Mouse (Mus musculus): ENCODE measurements at regions not wholly inside any gene's neighbourhood (a gene's known extent, or its start where the extent isn't known, plus 50 kb on each side); places are given as distances from the start of the nearest gene placed in this dataset.

- no peak for DNase-seq (ENCODE audit: low read depth, low spot score)
These were observed 194.6 kb upstream of the Bcl6 start for GRCm38 (mm10) chr16:24183216-24183615.

- peak; percentile 39 for DNase-seq (ENCODE audit: low read depth, low spot score)
These were observed 192.7 kb upstream of the Bcl6 start for GRCm38 (mm10) chr16:24181388-24181787.

- no peak for DNase-seq (ENCODE audit: low read depth, low spot score)
These were observed 192.0 kb upstream of the Bcl6 start for GRCm38 (mm10) chr16:24180666-24181065.

GRCm38 (mm10) chr16:24177564-24177963 is 188.9 kb upstream of the Bcl6 start:
- no peak for DNase-seq (ENCODE audit: low read depth, low spot score)

- DNase-seq (ENCODE audit: low read depth, low spot score) = no peak
These were observed 188.5 kb upstream of the Bcl6 start for GRCm38 (mm10) chr16:24177131-24177530.

GRCm38 (mm10) chr16:24176057-24176456 is 187.4 kb upstream of the Bcl6 start:
- no peak for DNase-seq (ENCODE audit: low read depth, low spot score)

GRCm38 (mm10) chr16:24175235-24175760 is 186.6 kb upstream of the Bcl6 start:
- no peak for DNase-seq (ENCODE audit: low read depth, low spot score)

GRCm38 (mm10) chr16:24174595-24174994 is 185.9 kb upstream of the Bcl6 start:
- DNase-seq (ENCODE audit: low read depth, low spot score) = no peak

GRCm38 (mm10) chr16:24173783-24174518 is 185.3 kb upstream of the Bcl6 start:
- no peak for DNase-seq (ENCODE audit: low read depth, low spot score)

GRCm38 (mm10) chr16:24172653-24173052 is 184.0 kb upstream of the Bcl6 start:
- DNase-seq (ENCODE audit: low read depth, low spot score) = no peak

GRCm38 (mm10) chr16:24172065-24172464 is 183.4 kb upstream of the Bcl6 start:
- no peak for DNase-seq (ENCODE audit: low read depth, low spot score)

- no peak for DNase-seq (ENCODE audit: low read depth, low spot score)
These were observed 182.5 kb upstream of the Bcl6 start for GRCm38 (mm10) chr16:24171161-24171560.

GRCm38 (mm10) chr16:24166496-24166895 is 177.8 kb upstream of the Bcl6 start:
- no peak for DNase-seq (ENCODE audit: low read depth, low spot score)

GRCm38 (mm10) chr16:24165461-24166081 is 176.9 kb upstream of the Bcl6 start:
- DNase-seq (ENCODE audit: low read depth, low spot score) = peak; percentile 73

- DNase-seq (ENCODE audit: low read depth, low spot score) = peak; percentile 71
These were observed 172.1 kb upstream of the Bcl6 start for GRCm38 (mm10) chr16:24160705-24161285.

- peak; percentile 65 for DNase-seq (ENCODE audit: low read depth, low spot score)
These were observed 170.7 kb upstream of the Bcl6 start for GRCm38 (mm10) chr16:24159336-24159735.

- no peak for DNase-seq (ENCODE audit: low read depth, low spot score)
These were observed 169.1 kb upstream of the Bcl6 start for GRCm38 (mm10) chr16:24157753-24158152.

GRCm38 (mm10) chr16:24156729-24157430 is 168.2 kb upstream of the Bcl6 start:
- no peak for DNase-seq (ENCODE audit: low read depth, low spot score)

- DNase-seq (ENCODE audit: low read depth, low spot score) = peak; percentile 71
These were observed 166.2 kb upstream of the Bcl6 start for GRCm38 (mm10) chr16:24154816-24155357.

- peak; percentile 66 for DNase-seq (ENCODE audit: low read depth, low spot score)
These were observed 165.3 kb upstream of the Bcl6 start for GRCm38 (mm10) chr16:24153943-24154342.

GRCm38 (mm10) chr16:24151831-24152247 is 163.2 kb upstream of the Bcl6 start:
- peak; percentile 63 for DNase-seq (ENCODE audit: low read depth, low spot score)

Data from CD4-positive, CD25-positive, alpha-beta regulatory T cell, adult 2 months (primary cell).